Mouse (Mus musculus): ENCODE results near the gene Etd. TPM values are rescaled to one million over a fixed set of nuclear protein-coding genes. Genes with fewer than 3 reads are reported as not detected.

Etd gene
- polyA plus RNA-seq (2014; fragmentation: Illumina TruSeq; extraction: RNeasy Lipid Tissue Mini Kit (QIAGEN cat#74804); ENCODE audit: low read depth, low replicate concordance) = not detected

DNA sequence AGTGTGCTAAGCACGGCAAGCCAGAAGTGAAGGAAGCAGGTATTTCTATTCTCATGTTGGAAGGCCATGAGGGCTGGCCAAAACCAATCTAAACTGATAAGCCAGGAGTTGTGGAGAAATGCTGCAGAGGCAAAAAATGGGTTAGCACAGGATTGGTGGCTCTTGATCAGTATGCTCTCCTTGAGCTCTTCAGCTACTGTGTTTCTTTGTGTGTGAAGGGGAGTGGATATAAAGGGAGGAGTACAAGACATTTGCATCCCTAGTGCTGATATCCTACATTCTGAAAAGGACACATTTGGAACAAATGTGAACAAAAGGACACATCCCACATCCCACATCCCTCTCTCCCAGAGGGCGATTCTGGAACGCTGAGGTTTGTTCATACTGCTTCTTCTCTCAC is at the start of gene Etd:
Gene Etd, plus strand, starts transcription at position 301 of the 400 bp plus-strand sequence.

Other genes starting within 250 kb of the Etd start
- not detected for gene Plac1, start 194.8 kb upstream of the Etd start, polyA plus RNA-seq (2014; fragmentation: Illumina TruSeq; extraction: RNeasy Lipid Tissue Mini Kit (QIAGEN cat#74804); ENCODE audit: low read depth, low replicate concordance)
- 25.7 TPM for gene Fam122b, start 165.1 kb upstream of the Etd start, polyA plus RNA-seq (2014; fragmentation: Illumina TruSeq; extraction: RNeasy Lipid Tissue Mini Kit (QIAGEN cat#74804); ENCODE audit: low read depth, low replicate concordance)
- gene Fam122c, start 161.5 kb upstream of the Etd start, polyA plus RNA-seq (2014; fragmentation: Illumina TruSeq; extraction: RNeasy Lipid Tissue Mini Kit (QIAGEN cat#74804); ENCODE audit: low read depth, low replicate concordance) = not detected
- 94.4 TPM for gene Mospd1, start 64.4 kb upstream of the Etd start, polyA plus RNA-seq (2014; fragmentation: Illumina TruSeq; extraction: RNeasy Lipid Tissue Mini Kit (QIAGEN cat#74804); ENCODE audit: low read depth, low replicate concordance)
- gene Rtl8c, start 173.1 kb downstream of the Etd start, polyA plus RNA-seq (2014; fragmentation: Illumina TruSeq; extraction: RNeasy Lipid Tissue Mini Kit (QIAGEN cat#74804); ENCODE audit: low read depth, low replicate concordance) = not detected
- 2.3 TPM for gene Gm14597, start 174.1 kb downstream of the Etd start, polyA plus RNA-seq (2014; fragmentation: Illumina TruSeq; extraction: RNeasy Lipid Tissue Mini Kit (QIAGEN cat#74804); ENCODE audit: low read depth, low replicate concordance)
- 26.5 TPM for gene Rtl8a, start 208.8 kb downstream of the Etd start, polyA plus RNA-seq (2014; fragmentation: Illumina TruSeq; extraction: RNeasy Lipid Tissue Mini Kit (QIAGEN cat#74804); ENCODE audit: low read depth, low replicate concordance)
- 6.9 TPM for gene Rtl8b, start 235.5 kb downstream of the Etd start, polyA plus RNA-seq (2014; fragmentation: Illumina TruSeq; extraction: RNeasy Lipid Tissue Mini Kit (QIAGEN cat#74804); ENCODE audit: low read depth, low replicate concordance)

Data from adrenal gland, adult 10 weeks (tissue).